Mouse (Mus musculus): ENCODE measurements around the gene Cd164l2. TPM values are rescaled to one million over a fixed set of nuclear protein-coding genes. Genes with fewer than 3 reads are reported as not detected.

Gene Cd164l2
- polyA plus RNA-seq, 1 experiment from 2014 or later: 0.70 TPM

GRCm38 (mm10) chr4:133262375-133262765 lies 50.4 kb downstream of the Cd164l2 start:
- H3K4me3 ChIP-seq (ENCODE audit: low read depth, low read length): no peak overlapping the region
- ATAC-seq (replicated peaks; ENCODE audit: low FRiP score) (no peak), DNase-seq (ENCODE audit: low spot score) (no peak)
- H3K4me2 ChIP-seq: no peak overlapping the region
- no peak overlapping the region for H3K9ac ChIP-seq (ENCODE audit: low read depth, low read length)
- H3K36me3 ChIP-seq (ENCODE audit: control insufficient read depth, insufficient read depth, low read length): peaks cover 23% of the 10 kb centered on the region
- no peak overlapping the region for H3K27ac ChIP-seq (ENCODE audit: low read depth, low read length)
- 59% methylated on average over 7 of the region's 7 CpGs for WGBS
- H3K9me3 ChIP-seq (ENCODE audit: control insufficient read depth, low read length): no peaks in the 10 kb centered on the region
- H3K4me1 ChIP-seq (replicated peaks; ENCODE audit: control insufficient read depth, insufficient read depth, low read length): peaks cover 5% of the 10 kb centered on the region; the same call in 1 of the 2 replicates
- H3K27me3 ChIP-seq (replicated peaks; ENCODE audit: control insufficient read depth, insufficient read depth, low read length): peaks cover 9% of the 10 kb centered on the region

DNA sequence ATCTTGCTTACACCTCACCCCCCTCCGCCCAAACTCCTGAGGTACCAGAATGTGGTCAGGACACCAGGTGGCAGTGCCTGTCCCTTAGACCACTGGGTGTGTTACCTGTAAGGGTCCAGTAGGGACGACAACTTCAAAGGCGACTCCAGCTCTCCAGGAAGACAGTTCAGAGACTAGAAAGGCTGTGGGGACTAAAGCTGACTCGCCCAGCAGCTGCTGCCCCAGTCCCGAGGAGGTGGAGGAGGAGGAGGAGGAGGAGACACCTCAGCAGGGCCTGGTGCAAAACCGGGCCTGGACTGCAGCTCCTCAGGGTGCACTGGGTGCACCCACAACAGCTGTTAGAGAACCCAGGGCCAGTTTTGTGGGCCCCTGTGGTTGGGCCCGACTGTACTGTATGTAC lies 51.0 kb downstream of the Cd164l2 start, which contains the start of gene Sytl1:
Gene Sytl1 (minus strand): TSS at position 232 of the 400 bp plus-strand sequence.
- no peak within 1 kb of the TSS for H3K27ac ChIP-seq (ENCODE audit: low read depth, low read length)

DNA sequence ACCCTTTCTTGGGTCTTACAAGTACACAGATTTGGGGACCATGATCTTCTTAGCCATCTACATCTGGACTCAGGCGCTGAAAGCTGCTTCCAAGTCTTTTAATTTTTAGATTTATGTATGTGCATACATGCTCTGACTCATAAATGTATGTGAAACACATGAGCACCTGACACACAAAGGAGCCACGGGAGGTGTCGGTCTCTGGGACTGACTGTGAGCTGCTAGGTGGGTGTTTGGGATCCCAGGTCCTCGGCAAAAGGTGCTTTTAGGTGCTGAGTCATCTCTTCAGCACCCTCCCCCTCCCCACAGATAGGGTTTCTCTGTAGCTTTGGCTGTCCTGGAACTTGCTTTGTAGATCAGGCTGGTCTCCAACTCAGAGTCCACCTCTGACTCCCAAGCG lies 51.8 kb downstream of the Cd164l2 start:
- ATAC-seq (replicated peaks; ENCODE audit: low FRiP score) (no peak), DNase-seq (ENCODE audit: low spot score) (no peak)
- 80% methylated on average over 5 of the region's 5 CpGs for WGBS
- Histone ChIP-seq H3K9ac (ENCODE audit: low read depth, low read length) (no peak overlapping the region), H3K4me1 (replicated peaks; ENCODE audit: control insufficient read depth, insufficient read depth, low read length) (peaks cover 5% of the 10 kb centered on the region; the same call in 1 of the 2 replicates), H3K27me3 (replicated peaks; ENCODE audit: control insufficient read depth, insufficient read depth, low read length) (peaks cover under 1% of the 10 kb centered on the region; the same call in 1 of the 2 replicates), H3K4me3 (ENCODE audit: low read depth, low read length) (no peak overlapping the region), H3K9me3 (ENCODE audit: control insufficient read depth, low read length) (no peaks in the 10 kb centered on the region), H3K4me2 (no peak overlapping the region), H3K36me3 (ENCODE audit: control insufficient read depth, insufficient read depth, low read length) (peaks cover 36% of the 10 kb centered on the region), H3K27ac (ENCODE audit: low read depth, low read length) (no peak overlapping the region)

More for the DNA sequence above, 51.0 kb downstream of the Cd164l2 start, which contains the start of gene Sytl1:
- Histone ChIP-seq H3K36me3 (ENCODE audit: control insufficient read depth, insufficient read depth, low read length) (peaks cover 28% of the 10 kb centered on the region), H3K9ac (ENCODE audit: low read depth, low read length) (no peak within 1 kb of the TSS), H3K4me2 (no peak within 1 kb of the TSS), H3K9me3 (ENCODE audit: control insufficient read depth, low read length) (no peaks in the 10 kb centered on the region), H3K27me3 (replicated peaks; ENCODE audit: control insufficient read depth, insufficient read depth, low read length) (peaks cover 4% of the 10 kb centered on the region), H3K4me3 (ENCODE audit: low read depth, low read length) (no peak within 1 kb of the TSS), H3K4me1 (replicated peaks; ENCODE audit: control insufficient read depth, insufficient read depth, low read length) (peaks cover 5% of the 10 kb centered on the region; the same call in 1 of the 2 replicates)
- 32% methylated on average over 7 of the region's 7 CpGs for WGBS
- DNase-seq (ENCODE audit: low spot score) (no peak), ATAC-seq (replicated peaks; ENCODE audit: low FRiP score) (no peak)

DNA sequence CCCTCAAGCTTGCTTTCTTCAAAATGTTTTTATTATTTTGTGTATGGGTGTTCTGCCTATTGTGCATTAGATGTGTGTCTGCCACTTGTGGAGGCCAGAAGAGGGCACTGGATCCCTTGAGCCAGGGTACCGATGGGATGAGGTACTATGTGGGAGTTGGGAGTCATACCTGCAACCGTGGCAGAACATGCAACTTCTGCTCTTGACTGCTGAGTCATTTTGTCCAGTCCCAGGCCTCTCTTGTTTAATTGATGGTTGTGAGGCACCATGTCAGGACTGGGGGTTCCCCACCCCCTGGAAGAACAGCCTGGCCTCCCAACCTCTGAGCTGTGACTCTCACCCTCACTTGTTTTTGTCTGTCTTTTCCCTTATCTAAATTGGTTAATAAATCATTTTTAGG lies 52.6 kb downstream of the Cd164l2 start:
- Histone ChIP-seq H3K9ac (ENCODE audit: low read depth, low read length) (no peak overlapping the region), H3K9me3 (ENCODE audit: control insufficient read depth, low read length) (no peaks in the 10 kb centered on the region), H3K4me2 (no peak overlapping the region), H3K36me3 (ENCODE audit: control insufficient read depth, insufficient read depth, low read length) (peaks cover 44% of the 10 kb centered on the region), H3K4me3 (ENCODE audit: low read depth, low read length) (no peak overlapping the region), H3K27me3 (replicated peaks; ENCODE audit: control insufficient read depth, insufficient read depth, low read length) (no peaks in the 10 kb centered on the region), H3K27ac (ENCODE audit: low read depth, low read length) (no peak overlapping the region), H3K4me1 (replicated peaks; ENCODE audit: control insufficient read depth, insufficient read depth, low read length) (peaks cover 5% of the 10 kb centered on the region; the same call in 1 of the 2 replicates)
- ATAC-seq (replicated peaks; ENCODE audit: low FRiP score) (no peak), DNase-seq (ENCODE audit: low spot score) (no peak)
- WGBS: 86% methylated on average over 2 of the region's 2 CpGs

GRCm38 (mm10) chr4:133265297-133265696 lies 53.4 kb downstream of the Cd164l2 start:
- Histone ChIP-seq H3K27ac (ENCODE audit: low read depth, low read length) (no peak overlapping the region), H3K4me3 (ENCODE audit: low read depth, low read length) (no peak overlapping the region), H3K4me1 (replicated peaks; ENCODE audit: control insufficient read depth, insufficient read depth, low read length) (peaks cover 5% of the 10 kb centered on the region; the same call in 1 of the 2 replicates), H3K4me2 (no peak overlapping the region), H3K9me3 (ENCODE audit: control insufficient read depth, low read length) (no peaks in the 10 kb centered on the region), H3K9ac (ENCODE audit: low read depth, low read length) (no peak overlapping the region), H3K36me3 (ENCODE audit: control insufficient read depth, insufficient read depth, low read length) (peaks cover 48% of the 10 kb centered on the region), H3K27me3 (replicated peaks; ENCODE audit: control insufficient read depth, insufficient read depth, low read length) (no peaks in the 10 kb centered on the region)
- DNase-seq (ENCODE audit: low spot score) (no peak), ATAC-seq (replicated peaks; ENCODE audit: low FRiP score) (no peak)
- WGBS: 93% methylated on average over 3 of the region's 3 CpGs

DNA sequence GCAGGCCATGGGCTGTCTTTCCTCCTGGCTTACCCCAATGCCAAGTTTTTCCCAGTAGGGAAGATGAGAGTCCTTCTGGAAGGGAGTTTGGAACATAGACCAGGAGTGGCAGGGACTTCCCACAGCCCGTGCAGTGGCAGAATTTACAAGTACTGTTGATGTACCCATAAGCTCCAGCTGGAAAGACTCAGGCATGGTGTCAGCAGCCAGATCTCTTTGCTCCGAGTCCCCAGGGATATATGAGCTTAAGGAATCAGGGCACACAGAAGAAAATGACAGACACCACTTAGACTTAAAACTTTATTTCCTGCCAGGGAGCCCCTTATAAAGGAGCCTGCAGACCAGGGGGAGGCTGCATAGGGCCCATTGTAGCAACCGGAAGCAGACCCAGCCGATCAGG lies 53.8 kb downstream of the Cd164l2 start:
- no peak overlapping the region for H3K9ac ChIP-seq (ENCODE audit: low read depth, low read length)
- H3K27ac ChIP-seq (ENCODE audit: low read depth, low read length): no peak overlapping the region
- no peak overlapping the region for H3K4me3 ChIP-seq (ENCODE audit: low read depth, low read length)
- no peak overlapping the region for H3K4me2 ChIP-seq
- peaks cover 5% of the 10 kb centered on the region; the same call in 1 of the 2 replicates for H3K4me1 ChIP-seq (replicated peaks; ENCODE audit: control insufficient read depth, insufficient read depth, low read length)
- H3K27me3 ChIP-seq (replicated peaks; ENCODE audit: control insufficient read depth, insufficient read depth, low read length): no peaks in the 10 kb centered on the region
- ATAC-seq (replicated peaks; ENCODE audit: low FRiP score) (no peak), DNase-seq (ENCODE audit: low spot score) (no peak)
- WGBS: 97% methylated on average over 4 of the region's 4 CpGs
- H3K36me3 ChIP-seq (ENCODE audit: control insufficient read depth, insufficient read depth, low read length): peaks cover 52% of the 10 kb centered on the region
- H3K9me3 ChIP-seq (ENCODE audit: control insufficient read depth, low read length): no peaks in the 10 kb centered on the region

- H3K36me3 ChIP-seq (ENCODE audit: control insufficient read depth, insufficient read depth, low read length): peaks cover 52% of the 10 kb centered on the region
- no peak overlapping the region for H3K27ac ChIP-seq (ENCODE audit: low read depth, low read length)
- no peak for DNase-seq (ENCODE audit: low spot score)
- 92% methylated on average over 12 of the region's 12 CpGs for WGBS
- no peak overlapping the region for H3K4me3 ChIP-seq (ENCODE audit: low read depth, low read length)
- no peak for ATAC-seq (replicated peaks; ENCODE audit: low FRiP score)
- H3K9ac ChIP-seq (ENCODE audit: low read depth, low read length): no peak overlapping the region
- H3K4me2 ChIP-seq: no peak overlapping the region
- H3K4me1 ChIP-seq (replicated peaks; ENCODE audit: control insufficient read depth, insufficient read depth, low read length): peaks cover 5% of the 10 kb centered on the region; the same call in 1 of the 2 replicates
- H3K9me3 ChIP-seq (ENCODE audit: control insufficient read depth, low read length): no peaks in the 10 kb centered on the region
- H3K27me3 ChIP-seq (replicated peaks; ENCODE audit: control insufficient read depth, insufficient read depth, low read length): no peaks in the 10 kb centered on the region
Observed at GRCm38 (mm10) chr4:133266248-133266880, 54.4 kb downstream of the Cd164l2 start.

- 88% methylated on average over 3 of the region's 3 CpGs for WGBS
- no peak overlapping the region for H3K4me3 ChIP-seq (ENCODE audit: low read depth, low read length)
Observed at GRCm38 (mm10) chr4:133268931-133269330, 57.0 kb downstream of the Cd164l2 start.

GRCm38 (mm10) chr4:133269596-133269995 lies 57.7 kb downstream of the Cd164l2 start:
- no peaks in the 10 kb centered on the region for H3K9me3 ChIP-seq (ENCODE audit: control insufficient read depth, low read length)
- no peak overlapping the region for H3K4me2 ChIP-seq
- no peaks in the 10 kb centered on the region; the same call in 1 of the 2 replicates for H3K4me1 ChIP-seq (replicated peaks; ENCODE audit: control insufficient read depth, insufficient read depth, low read length)
- DNase-seq (ENCODE audit: low spot score) (no peak), ATAC-seq (replicated peaks; ENCODE audit: low FRiP score) (no peak)
- peaks cover 50% of the 10 kb centered on the region for H3K36me3 ChIP-seq (ENCODE audit: control insufficient read depth, insufficient read depth, low read length)
- H3K27me3 ChIP-seq (replicated peaks; ENCODE audit: control insufficient read depth, insufficient read depth, low read length): no peaks in the 10 kb centered on the region
- 91% methylated on average over 3 of the region's 3 CpGs for WGBS
- no peak overlapping the region for H3K4me3 ChIP-seq (ENCODE audit: low read depth, low read length)
- H3K9ac ChIP-seq (ENCODE audit: low read depth, low read length): no peak overlapping the region
- no peak overlapping the region for H3K27ac ChIP-seq (ENCODE audit: low read depth, low read length)

More at GRCm38 (mm10) chr4:133268931-133269330, 57.0 kb downstream of the Cd164l2 start:
- ATAC-seq (replicated peaks; ENCODE audit: low FRiP score): no peak
- H3K4me1 ChIP-seq (replicated peaks; ENCODE audit: control insufficient read depth, insufficient read depth, low read length): no peaks in the 10 kb centered on the region; the same call in 1 of the 2 replicates
- H3K27me3 ChIP-seq (replicated peaks; ENCODE audit: control insufficient read depth, insufficient read depth, low read length): no peaks in the 10 kb centered on the region
- no peak overlapping the region for H3K27ac ChIP-seq (ENCODE audit: low read depth, low read length)
- H3K4me2 ChIP-seq: no peak overlapping the region
- H3K9ac ChIP-seq (ENCODE audit: low read depth, low read length): no peak overlapping the region
- DNase-seq (ENCODE audit: low spot score): no peak
- no peaks in the 10 kb centered on the region for H3K9me3 ChIP-seq (ENCODE audit: control insufficient read depth, low read length)
- peaks cover 52% of the 10 kb centered on the region for H3K36me3 ChIP-seq (ENCODE audit: control insufficient read depth, insufficient read depth, low read length)
